Mouse (Mus musculus) c-Kit-positive CD71-negative TER-119-negative erythroid progenitor cells, embryonic 14.5 days (primary cell): Measurements from ENCODE around the gene Zswim8.

Experiments
- DNase-seq: peaks from one replicate; pipeline ENCODE4 v3.0.0-alpha.2; 2013; ENCODE audit warnings: low read depth

Zswim8 gene

GRCm38 (mm10) chr14:20707201-20708190 is at the start of gene Zswim8:
TSS of gene Zswim8 (plus strand) at chr14:20707552.
- DNase-seq, result peak; percentile 66

DNA sequence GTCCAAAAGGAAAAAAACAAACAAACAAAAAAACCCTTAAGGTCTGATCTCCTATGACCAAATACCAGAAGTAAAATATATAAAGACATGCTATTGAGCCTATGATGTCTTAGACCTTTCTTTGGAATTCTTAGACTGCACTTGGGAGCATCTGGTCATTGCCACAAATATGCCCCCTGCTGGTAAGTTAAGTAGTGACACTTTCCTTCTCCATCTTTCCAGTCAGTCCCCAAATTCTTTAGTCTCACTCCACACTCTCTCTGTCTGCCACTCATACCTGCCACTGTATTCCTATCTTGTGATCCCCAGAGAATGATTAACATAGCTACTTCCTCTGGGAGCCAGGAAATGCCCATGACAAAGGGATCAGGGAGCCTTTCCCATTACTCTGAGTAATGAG is 49.0 kb upstream of the Zswim8 start:
- no peak for DNase-seq

DNA sequence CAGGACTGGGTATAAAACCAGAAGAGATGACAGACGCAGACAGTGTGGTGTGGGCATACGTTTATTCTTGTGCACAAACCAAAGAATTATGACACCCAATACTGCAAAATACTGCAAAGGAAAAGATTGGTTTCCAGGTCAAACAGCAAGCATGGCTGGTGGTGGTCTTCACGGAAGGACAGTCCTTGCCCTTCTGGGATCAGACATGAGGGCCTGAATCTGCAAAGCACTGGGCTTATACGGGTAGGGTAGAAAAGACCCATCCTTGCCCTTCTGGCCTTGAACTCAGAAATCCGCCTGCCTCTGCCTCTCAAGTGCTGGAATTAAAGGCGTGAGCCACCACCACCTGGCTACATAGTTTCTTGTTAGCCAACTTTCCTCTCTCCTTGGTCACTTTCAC is 48.5 kb upstream of the Zswim8 start:
- DNase-seq, result no peak

- DNase-seq, result no peak
Measured at GRCm38 (mm10) chr14:20659687-20660086, 47.7 kb upstream of the Zswim8 start.

- DNase-seq, result peak; percentile 97
Measured at GRCm38 (mm10) chr14:20660827-20661660, 46.3 kb upstream of the Zswim8 start.

DNA sequence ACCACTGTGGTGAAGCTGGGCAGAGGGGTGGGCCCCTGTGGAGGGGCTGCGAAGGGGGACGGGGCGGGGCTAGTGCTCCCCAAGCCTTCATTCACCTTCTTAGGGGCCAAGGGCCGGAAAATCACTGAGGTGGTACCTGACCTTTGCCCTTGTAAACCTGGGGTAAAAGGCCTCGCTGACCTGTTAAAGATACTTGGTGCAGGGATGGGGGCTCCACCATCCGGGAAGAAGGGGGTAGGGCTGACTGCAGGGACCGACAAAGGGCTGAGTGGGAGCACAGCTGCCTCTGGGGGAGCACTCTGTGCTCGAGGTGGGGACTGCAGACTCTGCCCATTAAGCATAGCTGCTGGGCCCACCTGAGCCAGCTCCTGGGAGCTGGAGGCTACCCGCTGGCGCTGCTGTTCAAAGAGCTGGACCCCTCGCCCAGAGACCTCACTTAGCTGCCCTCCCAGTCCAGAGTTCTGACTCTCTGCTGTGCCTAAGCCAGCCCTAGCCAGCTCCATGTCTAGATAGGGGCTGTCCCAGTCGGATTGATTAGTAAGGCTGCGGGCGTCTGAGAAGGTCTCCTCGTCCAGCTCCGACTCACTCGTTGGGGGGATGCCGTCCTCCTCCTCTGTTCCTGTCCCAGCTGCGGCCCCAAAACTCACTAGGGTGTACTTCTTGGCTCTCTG is 45.6 kb upstream of the Zswim8 start:
- no peak for DNase-seq

- no peak for DNase-seq
Measured at GRCm38 (mm10) chr14:20662740-20663139, 44.6 kb upstream of the Zswim8 start.

GRCm38 (mm10) chr14:20663601-20664000 is 43.8 kb upstream of the Zswim8 start:
- no peak for DNase-seq

GRCm38 (mm10) chr14:20664436-20664835 is 42.9 kb upstream of the Zswim8 start:
- DNase-seq, result no peak

GRCm38 (mm10) chr14:20667469-20667868 is 39.9 kb upstream of the Zswim8 start:
- DNase-seq, result no peak

DNA sequence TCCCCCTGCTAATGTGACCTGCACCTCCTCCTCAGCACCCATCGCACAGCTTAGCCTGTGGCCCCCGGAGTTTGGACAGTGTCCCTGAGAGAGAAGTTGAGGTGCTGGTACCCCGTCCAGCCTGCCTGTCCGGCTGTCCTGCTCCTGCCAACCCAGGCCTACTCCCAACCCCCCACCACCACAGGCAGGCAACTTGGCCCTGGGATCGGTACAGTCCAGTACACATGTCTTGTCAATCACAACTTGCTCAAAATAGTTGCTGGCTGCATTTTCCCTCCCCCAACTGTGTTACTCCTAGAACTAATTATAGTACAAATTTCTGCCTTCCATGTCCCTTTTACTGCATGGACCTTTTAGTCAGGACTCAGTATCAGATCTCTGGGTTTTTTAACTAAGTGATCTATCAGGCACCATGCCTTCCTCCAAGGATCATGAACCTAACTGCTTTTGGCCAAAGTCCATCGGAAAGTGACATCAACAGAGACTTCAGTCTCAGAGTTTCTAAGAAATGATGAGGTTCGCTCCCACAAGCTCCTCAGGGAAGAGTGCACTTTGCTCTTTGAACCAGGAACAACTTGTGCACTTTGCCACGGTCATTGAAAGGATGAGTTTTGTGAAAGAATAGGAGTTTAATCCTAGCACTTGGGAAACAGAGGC is 39.1 kb upstream of the Zswim8 start, which contains the start of gene Synpo2l:
Gene Synpo2l (minus strand): TSS at position 201 of the 657 bp plus-strand sequence.
- no peak for DNase-seq

GRCm38 (mm10) chr14:20672990-20673389 is 34.4 kb upstream of the Zswim8 start:
- peak; percentile 64 for DNase-seq

- no peak for DNase-seq
Measured at GRCm38 (mm10) chr14:20673735-20674063, 33.7 kb upstream of the Zswim8 start.

DNA sequence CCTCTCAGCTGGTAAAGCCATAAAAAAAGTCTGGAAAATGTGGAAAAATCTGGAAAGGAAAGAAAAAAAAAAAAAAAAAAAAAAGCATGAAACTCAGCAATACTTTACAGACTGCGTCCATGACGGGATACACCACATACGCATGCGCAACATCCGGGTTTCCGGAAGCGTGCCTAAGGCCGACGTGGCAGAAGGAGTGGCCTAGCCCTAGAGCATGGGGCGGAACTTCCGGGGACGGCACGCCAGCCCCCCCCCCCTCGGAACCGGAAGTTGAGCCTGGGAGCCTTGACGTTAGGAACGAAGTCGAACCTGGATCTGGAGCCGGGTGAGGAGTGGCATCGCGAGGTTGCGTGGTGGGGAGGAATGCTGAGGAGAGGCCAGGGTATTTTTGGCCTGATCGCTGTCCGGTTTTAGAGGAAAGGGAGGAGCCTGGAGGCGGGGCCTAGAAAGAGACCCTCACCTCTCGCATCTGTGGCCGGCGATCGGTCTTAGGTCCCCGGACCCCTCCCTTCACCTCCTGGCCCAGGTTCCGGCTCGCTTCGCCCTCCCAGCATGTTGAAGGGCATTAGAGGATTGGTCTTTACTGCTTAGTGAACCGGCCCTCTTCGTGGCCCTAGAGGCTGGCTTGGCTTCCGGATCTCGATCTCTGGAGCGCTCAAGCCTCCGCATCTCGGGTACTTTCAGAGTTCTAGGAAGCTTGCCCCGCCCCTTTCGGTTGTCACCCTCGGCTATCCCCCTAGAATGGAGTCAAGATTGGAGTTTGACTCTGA is 33.1 kb upstream of the Zswim8 start, which contains the start of gene Sec24c:
Gene Sec24c (plus strand): TSS at position 245 of the 770 bp plus-strand sequence.
- peak; percentile 100 for DNase-seq

DNA sequence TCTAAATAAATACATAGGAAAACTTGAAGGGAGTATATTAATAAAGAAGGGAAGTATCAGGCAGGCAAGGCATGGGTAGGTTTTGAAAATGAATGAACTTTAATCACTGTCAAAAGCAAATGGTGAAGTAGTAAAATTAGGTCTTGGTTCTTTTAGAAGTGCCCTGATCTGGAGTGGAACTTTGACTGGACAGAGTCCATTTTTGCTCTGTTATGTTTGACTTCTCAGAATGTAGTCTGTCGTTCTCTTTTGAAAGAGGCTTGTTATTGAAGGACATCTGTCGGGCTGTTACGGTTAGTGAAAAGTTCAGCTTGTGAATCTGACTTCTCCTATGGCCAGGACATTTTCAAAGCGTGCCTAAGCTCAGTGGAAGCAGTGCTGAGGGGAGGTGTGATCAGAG is 29.4 kb upstream of the Zswim8 start:
- DNase-seq, result no peak

DNA sequence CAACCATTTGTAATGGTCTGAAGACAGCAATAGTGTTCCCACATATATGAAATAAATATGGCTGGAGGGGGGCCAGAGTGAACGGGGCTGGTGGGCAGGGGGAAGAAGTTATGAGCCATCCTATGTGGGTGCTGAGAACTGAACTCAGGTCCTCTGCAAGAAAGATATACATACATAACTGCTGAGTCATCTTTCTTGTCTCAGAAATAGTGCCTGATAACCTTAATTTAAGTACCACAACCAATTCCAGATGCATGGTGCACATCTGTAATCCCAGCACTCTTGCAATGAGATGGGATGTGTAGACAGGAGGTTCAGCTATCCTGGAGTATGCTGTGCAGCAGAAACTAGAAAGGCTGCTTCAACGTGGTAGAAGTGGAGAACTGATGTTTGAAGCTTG is 25.6 kb upstream of the Zswim8 start:
- no peak for DNase-seq

DNA sequence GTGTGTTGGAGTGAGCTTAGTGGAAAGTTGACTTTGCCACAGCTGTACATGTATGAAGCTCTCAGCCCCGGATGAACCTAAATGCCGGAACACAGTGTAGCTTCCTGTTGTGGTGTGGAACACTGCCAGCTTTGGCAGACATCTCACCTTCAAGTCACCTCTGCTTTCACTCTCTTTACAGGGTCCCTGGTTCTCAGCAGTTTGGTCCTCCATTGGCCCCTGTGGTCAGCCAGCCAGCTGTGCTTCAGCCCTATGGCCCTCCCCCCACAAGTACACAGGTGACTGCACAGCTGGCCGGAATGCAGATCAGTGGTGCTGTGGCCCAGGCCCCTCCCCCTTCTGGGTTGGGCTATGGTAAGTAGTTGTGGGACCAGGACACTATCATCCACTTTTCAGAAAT is 24.9 kb upstream of the Zswim8 start:
- DNase-seq, result no peak

DNA sequence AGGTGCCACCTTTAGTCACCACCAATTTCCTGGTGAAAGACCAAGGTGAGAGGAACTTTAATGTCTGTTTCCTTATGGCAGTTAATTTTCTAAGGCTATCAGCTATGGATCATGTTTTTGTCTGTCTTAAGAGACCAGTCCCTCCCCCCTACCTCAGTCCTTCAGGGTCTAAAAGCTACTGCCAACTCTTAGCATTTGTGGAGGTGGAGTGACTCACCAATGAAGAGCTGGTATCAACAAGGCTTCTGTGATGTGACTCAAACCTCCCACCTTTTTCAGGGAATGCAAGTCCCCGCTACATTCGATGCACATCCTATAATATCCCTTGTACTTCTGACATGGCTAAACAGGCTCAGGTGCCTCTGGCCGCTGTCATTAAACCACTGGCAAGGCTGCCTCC is 20.8 kb upstream of the Zswim8 start:
- no peak for DNase-seq

DNA sequence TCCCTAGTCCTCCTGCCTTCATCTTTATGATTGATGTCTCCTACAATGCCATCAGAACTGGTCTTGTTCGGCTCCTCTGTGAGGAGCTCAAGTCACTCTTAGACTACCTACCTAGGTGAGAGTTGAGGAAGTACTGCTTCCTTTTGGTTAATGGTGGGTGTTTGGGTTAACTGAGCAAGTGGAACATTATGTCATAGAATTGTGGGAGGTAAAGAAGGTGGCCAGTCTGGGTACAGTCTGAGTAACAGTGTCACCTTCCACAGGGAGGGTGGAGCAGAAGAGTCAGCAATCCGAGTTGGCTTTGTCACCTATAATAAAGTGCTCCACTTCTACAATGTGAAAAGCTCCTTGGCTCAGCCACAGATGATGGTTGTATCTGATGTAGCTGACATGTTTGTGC is 18.3 kb upstream of the Zswim8 start:
- DNase-seq, result no peak

GRCm38 (mm10) chr14:20691772-20692171 is 15.6 kb upstream of the Zswim8 start:
- DNase-seq, result no peak

DNA sequence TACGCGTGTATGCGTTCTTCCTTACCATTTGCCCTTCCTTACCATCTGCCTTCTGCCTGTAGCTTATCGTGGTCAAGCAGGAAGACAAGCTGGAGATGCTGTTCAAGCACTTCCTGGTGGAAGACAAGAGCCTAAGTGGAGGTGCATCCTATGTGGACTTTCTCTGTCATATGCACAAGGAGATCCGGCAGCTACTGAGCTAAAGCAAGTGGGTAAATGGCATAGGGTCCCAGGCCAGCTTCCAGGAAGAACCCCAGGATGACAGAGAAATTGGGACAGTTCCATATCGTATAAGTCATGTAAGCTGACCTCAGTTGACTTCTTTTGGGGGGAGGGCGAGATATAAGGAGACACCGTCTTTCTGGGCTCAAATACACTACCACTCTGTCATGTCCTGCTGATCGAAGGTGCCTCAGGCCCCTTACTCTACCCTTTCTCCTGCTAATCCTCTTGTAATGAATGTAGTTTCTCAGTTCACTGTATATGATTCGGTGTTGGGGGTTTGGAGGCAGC is 13.7 kb upstream of the Zswim8 start:
- DNase-seq, result no peak
